Mouse (Mus musculus): ENCODE results near the gene Klk11. TPM values are rescaled to one million over a fixed set of nuclear protein-coding genes. Genes with fewer than 3 reads are reported as not detected.
A peak's percentile ranks its signal among the peaks of the same experiment; 100 is the strongest.

The Klk11 gene
- polyA plus RNA-seq, 1 experiment from 2014 or later: not detected

- Histone ChIP-seq H3K4me3 (ENCODE audit: low read depth, low read length) (peak overlapping the region; percentile 6; the same call in 1 of the 2 replicates), H3K36me3 (ENCODE audit: control insufficient read depth, insufficient read depth, low read length) (no peaks in the 10 kb centered on the region), H3K27ac (ENCODE audit: low read depth, low read length) (no peak overlapping the region), H3K9me3 (ENCODE audit: control insufficient read depth, low read length) (no peaks in the 10 kb centered on the region), H3K27me3 (ENCODE audit: control insufficient read depth, insufficient read depth, low read length) (no peaks in the 10 kb centered on the region), H3K9ac (ENCODE audit: low read depth, low read length) (peak overlapping the region; percentile 43; the same call in 1 of the 2 replicates), H3K4me2 (replicated peaks; ENCODE audit: low read depth, low read length) (peak overlapping the region; percentile 45), H3K4me1 (replicated peaks; ENCODE audit: control insufficient read depth, insufficient read depth, low read length) (no peaks in the 10 kb centered on the region)
- 6% methylated on average over 36 of the region's 36 CpGs for WGBS
- ATAC-seq (ENCODE audit: low FRiP score) (peak; percentile 82), DNase-seq (ENCODE audit: low spot score) (peak; percentile 95)
Measured at GRCm38 (mm10) chr7:43782275-43783265, 8.2 kb downstream of the Klk11 start.

DNA sequence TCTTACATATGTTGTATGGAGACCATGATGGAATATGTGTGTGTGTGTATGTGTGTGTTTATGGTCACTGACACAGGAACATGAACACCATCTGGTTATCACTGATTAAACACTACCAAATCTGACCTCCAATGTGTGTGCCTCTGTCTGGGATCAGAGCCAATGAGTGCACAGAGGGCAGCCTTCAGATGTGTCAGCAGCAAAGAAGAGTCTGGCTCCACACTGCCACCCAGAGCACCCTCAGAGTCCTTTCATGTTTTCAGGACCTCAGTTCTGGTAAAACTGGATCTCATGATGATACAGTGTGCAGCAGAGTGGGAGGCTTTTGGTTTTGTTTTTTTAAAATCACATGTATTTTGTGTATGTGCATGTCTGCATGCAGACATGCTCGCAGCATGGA is 10.9 kb downstream of the Klk11 start:
- Histone ChIP-seq H3K9ac (ENCODE audit: low read depth, low read length) (no peak overlapping the region), H3K9me3 (ENCODE audit: control insufficient read depth, low read length) (no peaks in the 10 kb centered on the region), H3K4me2 (replicated peaks; ENCODE audit: low read depth, low read length) (no peak overlapping the region), H3K27ac (ENCODE audit: low read depth, low read length) (no peak overlapping the region), H3K27me3 (ENCODE audit: control insufficient read depth, insufficient read depth, low read length) (no peaks in the 10 kb centered on the region), H3K36me3 (ENCODE audit: control insufficient read depth, insufficient read depth, low read length) (no peaks in the 10 kb centered on the region), H3K4me1 (replicated peaks; ENCODE audit: control insufficient read depth, insufficient read depth, low read length) (no peaks in the 10 kb centered on the region), H3K4me3 (ENCODE audit: low read depth, low read length) (no peak overlapping the region)
- no peak for DNase-seq (ENCODE audit: low spot score)
- no peak for ATAC-seq (ENCODE audit: low FRiP score)
- WGBS: 93% methylated on average over 1 of the region's 1 CpGs

GRCm38 (mm10) chr7:43788096-43788495 is 13.7 kb downstream of the Klk11 start:
- Histone ChIP-seq H3K9me3 (ENCODE audit: control insufficient read depth, low read length) (no peaks in the 10 kb centered on the region), H3K27ac (ENCODE audit: low read depth, low read length) (no peak overlapping the region), H3K4me3 (ENCODE audit: low read depth, low read length) (no peak overlapping the region), H3K4me1 (replicated peaks; ENCODE audit: control insufficient read depth, insufficient read depth, low read length) (no peaks in the 10 kb centered on the region), H3K36me3 (ENCODE audit: control insufficient read depth, insufficient read depth, low read length) (no peaks in the 10 kb centered on the region), H3K4me2 (replicated peaks; ENCODE audit: low read depth, low read length) (no peak overlapping the region), H3K27me3 (ENCODE audit: control insufficient read depth, insufficient read depth, low read length) (no peaks in the 10 kb centered on the region), H3K9ac (ENCODE audit: low read depth, low read length) (no peak overlapping the region)
- DNase-seq (ENCODE audit: low spot score) (no peak), ATAC-seq (ENCODE audit: low FRiP score) (no peak)
- 81% methylated on average over 3 of the region's 3 CpGs for WGBS

- no peak overlapping the region for H3K9ac ChIP-seq (ENCODE audit: low read depth, low read length)
- ATAC-seq (ENCODE audit: low FRiP score) (no peak), DNase-seq (ENCODE audit: low spot score) (no peak)
- H3K27ac ChIP-seq (ENCODE audit: low read depth, low read length): no peak overlapping the region
- H3K4me3 ChIP-seq (ENCODE audit: low read depth, low read length): no peak overlapping the region
- H3K27me3 ChIP-seq (ENCODE audit: control insufficient read depth, insufficient read depth, low read length): no peaks in the 10 kb centered on the region
- H3K36me3 ChIP-seq (ENCODE audit: control insufficient read depth, insufficient read depth, low read length): no peaks in the 10 kb centered on the region
- no peak overlapping the region for H3K4me2 ChIP-seq (replicated peaks; ENCODE audit: low read depth, low read length)
- no peaks in the 10 kb centered on the region for H3K9me3 ChIP-seq (ENCODE audit: control insufficient read depth, low read length)
- H3K4me1 ChIP-seq (replicated peaks; ENCODE audit: control insufficient read depth, insufficient read depth, low read length): no peaks in the 10 kb centered on the region
- 74% methylated on average over 2 of the region's 2 CpGs for WGBS
Measured at GRCm38 (mm10) chr7:43789295-43789694, 14.9 kb downstream of the Klk11 start.

DNA sequence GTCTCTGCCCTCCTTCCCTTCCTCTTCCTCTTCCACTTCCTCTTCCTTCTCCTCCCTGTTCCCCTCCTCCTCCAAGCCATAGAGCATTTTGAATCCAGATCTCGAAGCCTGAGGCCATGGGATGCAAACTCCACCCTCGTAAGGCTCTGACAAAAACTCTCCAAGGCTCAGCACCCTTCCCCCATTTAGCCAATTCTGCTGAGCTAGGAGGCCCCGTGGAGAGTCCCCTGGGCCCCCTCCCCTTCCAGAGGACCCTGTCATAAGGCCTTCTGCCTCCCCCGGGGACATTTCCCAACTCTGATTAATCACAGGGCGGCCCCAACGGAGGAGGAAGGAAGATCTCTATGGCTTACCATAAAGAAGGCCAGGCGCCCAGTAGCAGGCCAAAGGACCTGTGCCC is 17.2 kb downstream of the Klk11 start, which contains the start of gene Klk9:
Gene Klk9, plus strand, starts transcription at position 301 of the 400 bp plus-strand sequence.
- ATAC-seq (ENCODE audit: low FRiP score) (no peak), DNase-seq (ENCODE audit: low spot score) (no peak)
- WGBS: 78% methylated on average over 7 of the region's 7 CpGs
- no peaks in the 10 kb centered on the region for H3K4me1 ChIP-seq (replicated peaks; ENCODE audit: control insufficient read depth, insufficient read depth, low read length)
- H3K4me3 ChIP-seq (ENCODE audit: low read depth, low read length): no peak within 1 kb of the TSS
- peaks cover 6% of the 10 kb centered on the region for H3K27me3 ChIP-seq (ENCODE audit: control insufficient read depth, insufficient read depth, low read length)
- H3K9me3 ChIP-seq (ENCODE audit: control insufficient read depth, low read length): no peaks in the 10 kb centered on the region
- no peak within 1 kb of the TSS for H3K4me2 ChIP-seq (replicated peaks; ENCODE audit: low read depth, low read length)
- H3K9ac ChIP-seq (ENCODE audit: low read depth, low read length): no peak within 1 kb of the TSS
- H3K36me3 ChIP-seq (ENCODE audit: control insufficient read depth, insufficient read depth, low read length): no peaks in the 10 kb centered on the region
- H3K27ac ChIP-seq (ENCODE audit: low read depth, low read length): no peak within 1 kb of the TSS

DNA sequence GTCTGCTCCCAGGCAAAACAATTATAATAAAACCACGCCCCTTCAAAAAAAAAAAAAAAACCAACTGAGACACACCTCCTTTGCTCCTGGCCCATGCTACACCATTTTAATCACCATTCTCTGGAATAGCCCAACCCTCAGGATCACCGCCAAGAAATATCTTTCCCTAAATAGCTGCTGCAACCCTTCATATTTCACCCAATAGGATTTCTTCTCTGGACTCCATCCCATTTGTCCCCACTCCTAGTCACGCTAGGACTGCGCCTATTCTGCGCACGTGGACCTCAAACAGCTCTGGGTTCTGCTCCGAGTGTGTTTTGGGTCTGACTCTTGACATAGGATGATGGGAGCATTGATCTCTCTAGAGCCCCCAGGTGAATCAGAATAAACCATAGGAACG is 22.0 kb downstream of the Klk11 start:
- Histone ChIP-seq H3K27ac (ENCODE audit: low read depth, low read length) (no peak overlapping the region), H3K4me1 (replicated peaks; ENCODE audit: control insufficient read depth, insufficient read depth, low read length) (no peaks in the 10 kb centered on the region), H3K4me3 (ENCODE audit: low read depth, low read length) (peak overlapping the region; percentile 32), H3K27me3 (ENCODE audit: control insufficient read depth, insufficient read depth, low read length) (peaks cover 16% of the 10 kb centered on the region), H3K36me3 (ENCODE audit: control insufficient read depth, insufficient read depth, low read length) (no peaks in the 10 kb centered on the region), H3K9me3 (ENCODE audit: control insufficient read depth, low read length) (no peaks in the 10 kb centered on the region), H3K4me2 (replicated peaks; ENCODE audit: low read depth, low read length) (peak overlapping the region; percentile 67), H3K9ac (ENCODE audit: low read depth, low read length) (no peak overlapping the region; the same call in 1 of the 2 replicates)
- ATAC-seq (ENCODE audit: low FRiP score): no peak
- 9% methylated on average over 8 of the region's 8 CpGs for WGBS
- DNase-seq (ENCODE audit: low spot score): peak; percentile 8

DNA sequence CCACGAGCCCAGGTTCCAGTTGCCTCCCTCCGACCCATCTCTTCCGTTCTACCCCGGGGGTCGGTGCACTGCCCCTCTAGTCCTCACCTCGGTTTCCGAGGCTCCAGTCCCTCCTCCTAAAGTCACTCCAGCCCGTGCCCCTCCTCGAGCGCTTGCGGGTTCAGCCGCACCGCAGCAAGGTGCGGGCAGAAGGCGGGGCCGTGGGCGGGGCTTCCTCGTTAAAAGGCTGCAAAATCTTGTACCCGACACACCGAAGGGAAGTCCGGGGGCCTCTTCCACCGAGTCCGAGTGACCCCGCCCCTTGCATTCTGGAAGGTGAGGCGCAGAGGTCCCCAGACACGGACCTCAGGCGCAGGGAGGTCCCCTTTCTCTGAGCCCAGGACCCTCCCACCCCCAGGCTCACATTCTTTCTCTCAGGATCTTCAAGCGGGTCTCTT is 22.9 kb downstream of the Klk11 start, which contains the start of gene Klk8:
Gene Klk8, plus strand, starts transcription at position 245 of the 437 bp plus-strand sequence.
- Histone ChIP-seq H3K9me3 (ENCODE audit: control insufficient read depth, low read length) (no peaks in the 10 kb centered on the region), H3K27me3 (ENCODE audit: control insufficient read depth, insufficient read depth, low read length) (peaks cover 16% of the 10 kb centered on the region), H3K9ac (ENCODE audit: low read depth, low read length) (peak within 1 kb of the TSS; percentile 40; the same call in 1 of the 2 replicates), H3K4me3 (ENCODE audit: low read depth, low read length) (peak within 1 kb of the TSS; percentile 32), H3K4me1 (replicated peaks; ENCODE audit: control insufficient read depth, insufficient read depth, low read length) (no peaks in the 10 kb centered on the region), H3K4me2 (replicated peaks; ENCODE audit: low read depth, low read length) (peak within 1 kb of the TSS; percentile 67), H3K27ac (ENCODE audit: low read depth, low read length) (no peak within 1 kb of the TSS), H3K36me3 (ENCODE audit: control insufficient read depth, insufficient read depth, low read length) (no peaks in the 10 kb centered on the region)
- DNase-seq (ENCODE audit: low spot score): peak; percentile 53
- under 1% methylated on average over 28 of the region's 28 CpGs for WGBS
- ATAC-seq (ENCODE audit: low FRiP score): peak; percentile 20; the same call in 1 of the 2 replicates

GRCm38 (mm10) chr7:43797844-43798462 is 23.5 kb downstream of the Klk11 start:
- Histone ChIP-seq H3K36me3 (ENCODE audit: control insufficient read depth, insufficient read depth, low read length) (no peaks in the 10 kb centered on the region), H3K9me3 (ENCODE audit: control insufficient read depth, low read length) (no peaks in the 10 kb centered on the region), H3K4me1 (replicated peaks; ENCODE audit: control insufficient read depth, insufficient read depth, low read length) (no peaks in the 10 kb centered on the region), H3K9ac (ENCODE audit: low read depth, low read length) (no peak overlapping the region), H3K4me2 (replicated peaks; ENCODE audit: low read depth, low read length) (peak overlapping the region; percentile 67; the same call in 1 of the 2 replicates), H3K27me3 (ENCODE audit: control insufficient read depth, insufficient read depth, low read length) (peaks cover 16% of the 10 kb centered on the region), H3K4me3 (ENCODE audit: low read depth, low read length) (no peak overlapping the region; the same call in 1 of the 2 replicates), H3K27ac (ENCODE audit: low read depth, low read length) (no peak overlapping the region)
- peak; percentile 9 for DNase-seq (ENCODE audit: low spot score)
- ATAC-seq (ENCODE audit: low FRiP score): peak; percentile 17; the same call in 1 of the 2 replicates
- 43% methylated on average over 13 of the region's 13 CpGs for WGBS
